19 mouse cellular contexts compared by ENCODE assay signal in genomic region chr11:35738102-35738501, GRCm38 (mm10).
"Had no signal": no experiment of that assay in that cellular context is flagged by ENCODE, and none has a peak within 500 bp of the region (broad histone marks: within the 10 kb centered on the region; RNA-seq: fewer than 3 reads in every experiment).

No protein-coding gene starts in this region.

- H3K27ac ChIP-seq: lung, embryonic 15.5 days; macrophage; midbrain, embryonic 13.5 days; midbrain, embryonic 15.5 days; neural tube, embryonic 12.5 days; stomach, embryonic 15.5 days had no signal

- H3K4me3 ChIP-seq: lung, embryonic 15.5 days; midbrain, embryonic 13.5 days; midbrain, embryonic 15.5 days; neural tube, embryonic 12.5 days; stomach, embryonic 15.5 days had no signal

- ATAC-seq: liver, postnatal 0 days; lung, postnatal 0 days; midbrain, embryonic 13.5 days; midbrain, embryonic 15.5 days had no signal

- DNase-seq: liver, postnatal 0 days; lung, adult 2 months; lung, postnatal 14 days; retina, postnatal 1 day; right cerebral cortex, adult 18-20 months; right cerebral cortex, postnatal 25 days; right cerebral cortex, postnatal 4 days; thymus, adult 18-20 months; thymus, postnatal 14 days; thymus, postnatal 36 days had no signal

- H3K27me3 ChIP-seq: lung, embryonic 15.5 days; midbrain, embryonic 13.5 days; midbrain, embryonic 15.5 days; neural tube, embryonic 12.5 days; stomach, embryonic 15.5 days had no signal

- H3K4me1 ChIP-seq: lung, embryonic 15.5 days; megakaryocyte, embryonic 14.5 days; midbrain, embryonic 13.5 days; midbrain, embryonic 15.5 days; neural tube, embryonic 12.5 days; stomach, embryonic 15.5 days had no signal

- H3K36me3 ChIP-seq: lung, embryonic 15.5 days; midbrain, embryonic 13.5 days; midbrain, embryonic 15.5 days; neural tube, embryonic 12.5 days; stomach, embryonic 15.5 days had no signal

- H3K9ac ChIP-seq: liver, postnatal 0 days; lung, embryonic 15.5 days; midbrain, embryonic 13.5 days; midbrain, embryonic 15.5 days; neural tube, embryonic 12.5 days; stomach, embryonic 15.5 days had no signal

- H3K4me2 ChIP-seq: lung, embryonic 15.5 days; midbrain, embryonic 11.5 days; midbrain, embryonic 13.5 days; midbrain, embryonic 15.5 days; neural tube, embryonic 12.5 days; stomach, embryonic 15.5 days had no signal

- H3K9me3 ChIP-seq: lung, embryonic 15.5 days; midbrain, embryonic 13.5 days; midbrain, embryonic 15.5 days; stomach, embryonic 15.5 days had no signal
